ENCODE assay signal across 19 mouse cellular contexts in the genomic region with DNA sequence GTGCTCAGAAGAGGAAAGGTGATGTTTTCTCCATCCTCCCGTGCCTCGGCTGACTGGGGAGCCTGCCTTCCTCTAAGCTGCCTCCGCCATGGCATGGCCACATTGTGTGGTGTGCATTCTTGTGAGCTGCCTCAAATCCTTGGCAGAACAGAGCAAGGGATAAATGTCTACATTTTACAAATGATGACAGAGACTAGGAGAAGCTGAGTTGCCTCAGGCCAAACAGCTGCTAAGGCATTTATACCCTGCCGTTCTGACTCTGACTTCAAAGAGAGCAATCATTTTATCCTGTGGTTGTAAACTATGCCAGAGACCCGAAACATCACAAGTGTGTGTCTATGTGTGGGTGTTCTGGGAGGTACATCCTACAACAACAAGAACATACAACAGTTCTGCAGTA. TPM values are rescaled to one million over a fixed set of nuclear protein-coding genes. Genes with fewer than 3 reads are reported as not detected.
DNase-seq lines count a peak whose midpoint lies in the region; ATAC-seq and TF ChIP-seq lines count a peak whose summit lies in the region.
"Had no signal": no experiment of that assay in that cellular context is flagged by ENCODE, and none has a peak within 500 bp of the region (broad histone marks: within the 10 kb centered on the region; RNA-seq: fewer than 3 reads in every experiment).

No protein-coding gene starts in this region.

- no peaks in the 10 kb centered on the region for H3K9me3 ChIP-seq in hindbrain, embryonic 12.5 days (replicated peaks)
- H3K9me3 ChIP-seq in hindbrain, postnatal 0 days (ENCODE audit: low read length) = no peaks in the 10 kb centered on the region
- no peaks in the 10 kb centered on the region for H3K9me3 ChIP-seq in embryonic facial prominence, embryonic 15.5 days (replicated peaks)
- H3K9me3 ChIP-seq in neural tube, embryonic 15.5 days (replicated peaks) = no peaks in the 10 kb centered on the region
- H3K9me3 ChIP-seq: forebrain, embryonic 12.5 days; heart, embryonic 13.5 days had no signal

- H3K27ac ChIP-seq in hindbrain, embryonic 12.5 days = 0 out of 2 replicates have a peak overlapping the region, but pooled peaks have one; percentile 8
- H3K27ac ChIP-seq in hindbrain, postnatal 0 days = no peak overlapping the region
- peak overlapping the region; percentile 73 for H3K27ac ChIP-seq in embryonic facial prominence, embryonic 15.5 days (replicated peaks)
- no peak overlapping the region for H3K27ac ChIP-seq in neural tube, embryonic 15.5 days (replicated peaks)
- H3K27ac ChIP-seq: forebrain, embryonic 12.5 days; heart, embryonic 13.5 days had no signal

- no peaks in the 10 kb centered on the region for H3K27me3 ChIP-seq in hindbrain, embryonic 12.5 days
- H3K27me3 ChIP-seq in hindbrain, postnatal 0 days (ENCODE audit: insufficient read depth, low read length) = no peaks in the 10 kb centered on the region
- H3K27me3 ChIP-seq in embryonic facial prominence, embryonic 15.5 days = no peaks in the 10 kb centered on the region
- no peaks in the 10 kb centered on the region for H3K27me3 ChIP-seq in neural tube, embryonic 15.5 days (replicated peaks)

- H3K36me3 ChIP-seq in hindbrain, embryonic 12.5 days = no peaks in the 10 kb centered on the region
- no peaks in the 10 kb centered on the region for H3K36me3 ChIP-seq in hindbrain, postnatal 0 days (ENCODE audit: insufficient read depth, low read length)
- no peaks in the 10 kb centered on the region for H3K36me3 ChIP-seq in embryonic facial prominence, embryonic 15.5 days
- no peaks in the 10 kb centered on the region for H3K36me3 ChIP-seq in neural tube, embryonic 15.5 days
- H3K36me3 ChIP-seq: forebrain, embryonic 12.5 days; heart, embryonic 13.5 days had no signal

- H3K9ac ChIP-seq in hindbrain, embryonic 12.5 days = no peak overlapping the region
- no peak overlapping the region for H3K9ac ChIP-seq in hindbrain, postnatal 0 days (replicated peaks; ENCODE audit: low read length)
- no peak overlapping the region for H3K9ac ChIP-seq in embryonic facial prominence, embryonic 15.5 days
- H3K9ac ChIP-seq in neural tube, embryonic 15.5 days (replicated peaks) = no peak overlapping the region
- H3K9ac ChIP-seq: forebrain, embryonic 12.5 days; heart, embryonic 13.5 days had no signal

- WGBS in hindbrain, embryonic 12.5 days = 60% methylated on average over 5 of the region's 5 CpGs
- WGBS in hindbrain, postnatal 0 days = 55% methylated on average over 5 of the region's 5 CpGs
- 21% methylated on average over 5 of the region's 5 CpGs for WGBS in embryonic facial prominence, embryonic 15.5 days
- WGBS in neural tube, embryonic 15.5 days = 37% methylated on average over 5 of the region's 5 CpGs

- no peak for ATAC-seq in hindbrain, embryonic 12.5 days (ENCODE audit: low FRiP score)
- ATAC-seq in hindbrain, postnatal 0 days = no peak
- peak; percentile 61; the same call in 1 of the 2 replicates for ATAC-seq in embryonic facial prominence, embryonic 15.5 days (ENCODE audit: insufficient number of reproducible peaks, low FRiP score, low TSS enrichment, low read depth)
- no peak for ATAC-seq in neural tube, embryonic 15.5 days (ENCODE audit: low FRiP score)

- H3K4me2 ChIP-seq in hindbrain, embryonic 12.5 days (replicated peaks) = no peak overlapping the region
- H3K4me2 ChIP-seq in hindbrain, postnatal 0 days (ENCODE audit: low read depth, low read length) = no peak overlapping the region
- H3K4me2 ChIP-seq in embryonic facial prominence, embryonic 15.5 days (replicated peaks) = no peak overlapping the region
- no peak overlapping the region for H3K4me2 ChIP-seq in neural tube, embryonic 15.5 days
- H3K4me2 ChIP-seq: forebrain, embryonic 12.5 days; heart, embryonic 13.5 days had no signal

- DNase-seq in hindbrain, postnatal 0 days (ENCODE audit: low spot score) = no peak
- DNase-seq in retina, postnatal 1 day = peak; percentile 37
- no peak for DNase-seq in retina, embryonic 14.5 days (ENCODE audit: low spot score)
- DNase-seq in spleen, postnatal 10 days (ENCODE audit: low spot score in 2 of 2) = no peak
- DNase-seq: adrenal gland, adult 2 months; cerebellum, adult 2 months; kidney, adult 18-20 months; liver; lung, adult 2 months; right cerebral cortex, postnatal 14 days had no signal

- no peak for TF ChIP-seq CTCF in hindbrain, postnatal 0 days (IDR thresholded peaks at IDR 0.05; ENCODE audit: low read depth)

- H3K4me3 ChIP-seq in hindbrain, embryonic 12.5 days = no peak overlapping the region
- H3K4me3 ChIP-seq in hindbrain, postnatal 0 days (ENCODE audit: low read length) = no peak overlapping the region
- H3K4me3 ChIP-seq in embryonic facial prominence, embryonic 15.5 days (replicated peaks) = no peak overlapping the region
- no peak overlapping the region for H3K4me3 ChIP-seq in neural tube, embryonic 15.5 days (replicated peaks)
- H3K4me3 ChIP-seq: forebrain, embryonic 12.5 days; heart, embryonic 13.5 days had no signal

- peaks cover 33% of the 10 kb centered on the region for H3K4me1 ChIP-seq in hindbrain, embryonic 12.5 days
- H3K4me1 ChIP-seq in hindbrain, postnatal 0 days (ENCODE audit: insufficient read depth, low read length) = no peaks in the 10 kb centered on the region
- H3K4me1 ChIP-seq in embryonic facial prominence, embryonic 15.5 days = peaks cover 46% of the 10 kb centered on the region
- H3K4me1 ChIP-seq in neural tube, embryonic 15.5 days = 0 out of 2 replicates have a peak, but pooled peaks cover 10% of the 10 kb centered on the region

RNA-seq across cellular contexts. Expression of gene Cep41, which starts 26.0 kb away (rescaled TPM):
- polyA plus RNA-seq in hindbrain, embryonic 12.5 days (2016; fragmentation: Nextera tagmentation; extraction: Ambion mirVana) = 20.5 and 21.9 TPM in 2 replicates
- total RNA-seq in hindbrain, postnatal 0 days (2014; rRNA removed) = 6.1 and 9.8 TPM in 2 replicates
- 8.2 TPM in 2 replicates for polyA plus RNA-seq in hindbrain, postnatal 0 days (2015; fragmentation: Nextera tagmentation; extraction: Ambion mirVana)
- polyA plus RNA-seq in embryonic facial prominence, embryonic 15.5 days (2015; fragmentation: Nextera tagmentation; extraction: Ambion mirVana) = 30.9 and 33.1 TPM in 2 replicates
- 10.7 and 11.6 TPM in 2 replicates for polyA plus RNA-seq in neural tube, embryonic 15.5 days (2015; fragmentation: Nextera tagmentation; extraction: Ambion mirVana)

RNA-seq across cellular contexts. Expression of gene Cpa1, which starts 28.6 kb away (rescaled TPM):
- polyA plus RNA-seq in hindbrain, embryonic 12.5 days (2016; fragmentation: Nextera tagmentation; extraction: Ambion mirVana) = 0.30 and 0.34 TPM in 2 replicates
- total RNA-seq in hindbrain, postnatal 0 days (2014; rRNA removed) = 0.68 and 0.84 TPM in 2 replicates
- polyA plus RNA-seq in hindbrain, postnatal 0 days (2015; fragmentation: Nextera tagmentation; extraction: Ambion mirVana) = 0.40 and 0.68 TPM in 2 replicates
- polyA plus RNA-seq in embryonic facial prominence, embryonic 15.5 days (2015; fragmentation: Nextera tagmentation; extraction: Ambion mirVana) = 0.98 and 1.2 TPM in 2 replicates
- 0.50 and 7.6 TPM in 2 replicates for polyA plus RNA-seq in neural tube, embryonic 15.5 days (2015; fragmentation: Nextera tagmentation; extraction: Ambion mirVana)
- total RNA-seq: adrenal gland, adult 2 months; ES-E14; hematopoietic stem cell, adult 5-6 weeks; monocyte, adult 5-6 weeks had no signal
- polyA plus RNA-seq: adrenal gland, adult 2 months; cerebellum, adult 2 months; forebrain, embryonic 12.5 days had no signal

RNA-seq across cellular contexts. Expression of gene Mest, which starts 55.8 kb away (rescaled TPM):
- polyA plus RNA-seq in hindbrain, embryonic 12.5 days (2016; fragmentation: Nextera tagmentation; extraction: Ambion mirVana) = 763 and 927 TPM in 2 replicates
- total RNA-seq in hindbrain, postnatal 0 days (2014; rRNA removed) = 237 and 326 TPM in 2 replicates
- 152 and 154 TPM in 2 replicates for polyA plus RNA-seq in hindbrain, postnatal 0 days (2015; fragmentation: Nextera tagmentation; extraction: Ambion mirVana)
- polyA plus RNA-seq in embryonic facial prominence, embryonic 15.5 days (2015; fragmentation: Nextera tagmentation; extraction: Ambion mirVana) = 1,312 and 1,376 TPM in 2 replicates
- polyA plus RNA-seq in neural tube, embryonic 15.5 days (2015; fragmentation: Nextera tagmentation; extraction: Ambion mirVana) = 378 and 417 TPM in 2 replicates

RNA-seq across cellular contexts. Expression of gene Cpa5, which starts 56.8 kb away (rescaled TPM):
- polyA plus RNA-seq in hindbrain, embryonic 12.5 days (2016; fragmentation: Nextera tagmentation; extraction: Ambion mirVana) = 0.10 TPM in 1 of 2 replicates, not detected in the other
- not detected in 2 replicates for total RNA-seq in hindbrain, postnatal 0 days (2014; rRNA removed)
- 0.14 TPM in 1 of 2 replicates, not detected in the other for polyA plus RNA-seq in hindbrain, postnatal 0 days (2015; fragmentation: Nextera tagmentation; extraction: Ambion mirVana)
- polyA plus RNA-seq in embryonic facial prominence, embryonic 15.5 days (2015; fragmentation: Nextera tagmentation; extraction: Ambion mirVana) = 0.43 and 1.3 TPM in 2 replicates
- polyA plus RNA-seq in neural tube, embryonic 15.5 days (2015; fragmentation: Nextera tagmentation; extraction: Ambion mirVana) = 0.11 TPM in 1 of 2 replicates, not detected in the other
- total RNA-seq: adrenal gland, adult 2 months; ES-E14; hematopoietic stem cell, adult 5-6 weeks; monocyte, adult 5-6 weeks had no signal
- polyA plus RNA-seq: adrenal gland, adult 2 months; cerebellum, adult 2 months; large intestine, adult 2 months; lung, adult 2 months had no signal

Comparison
In these comparisons a context has a peak if more than half of its experiments do, and no peak if none do; other contexts are left out.
1. H3K27ac ChIP-seq: peak in hindbrain, embryonic 12.5 days (single experiment) and embryonic facial prominence, embryonic 15.5 days (single experiment); none in hindbrain, postnatal 0 days (single experiment) and neural tube, embryonic 15.5 days (single experiment).